Mouse (Mus musculus) CH12.LX (cell line): ENCODE measurements around the gene Pdk2. TPM values are rescaled to one million over a fixed set of nuclear protein-coding genes. Genes with fewer than 3 reads are reported as not detected.
A peak's percentile ranks its signal among the peaks of the same experiment; 100 is the strongest.

Experiments
- DNase-seq: peaks from one replicate; pipeline ENCODE4 v3.0.0-alpha.2; 2013; ENCODE audit errors: extremely low read depth
- H3K27ac ChIP-seq: 2 replicates; pipeline ENCODE4 v1.5.1; 2012; ENCODE audit warnings: low read depth, mild to moderate bottlenecking, control low read depth, moderate library complexity; ENCODE audit not compliant: insufficient read depth
- H3K27me3 ChIP-seq: replicated peaks from 2 replicates; pipeline ENCODE3; 2012; ENCODE audit warnings: inconsistent platforms
- H3K36me3 ChIP-seq, 2 experiments: replicated peaks in 1 of 2; 2 replicates each; pipeline versions ENCODE3 to v1.6.1; 2012; ENCODE audit warnings: inconsistent platforms in 1 of 2, low read length in 1 of 2, mild to moderate bottlenecking in 1 of 2, mixed read lengths in 1 of 2, moderate library complexity in 1 of 2; ENCODE audit not compliant: control insufficient read depth in 1 of 2, insufficient read depth in 1 of 2
- H3K4me1 ChIP-seq, 2 experiments: 2 replicates each; pipeline ENCODE4 v1.6.1; 2012; ENCODE audit warnings: inconsistent platforms in 1 of 2, moderate library complexity in 1 of 2; ENCODE audit not compliant: insufficient read depth in 2 of 2, control insufficient read depth in 1 of 2
- H3K4me2 ChIP-seq: 2 replicates; pipeline ENCODE4 v1.6.1; 2012; ENCODE audit warnings: low read depth, mild to moderate bottlenecking, control low read depth; ENCODE audit not compliant: poor library complexity, insufficient read depth, severe bottlenecking
- H3K4me3 ChIP-seq, 3 experiments: fragments of 150-350 bp in 1 of 3; sonication (generic) in 1 of 3; replicated peaks in 1 of 3; 2 replicates each; pipeline versions ENCODE3 to v1.5.1; 2011 to 2012; ENCODE audit warnings: low read depth in 2 of 3, low read length in 2 of 3, mild to moderate bottlenecking in 2 of 3, moderate library complexity in 2 of 3, control low read depth in 1 of 3, improper control_type of control experiment in 1 of 3, inconsistent platforms in 1 of 3, mixed read lengths in 1 of 3; ENCODE audit not compliant: poor library complexity in 1 of 3
- H3K79me2 ChIP-seq: replicated peaks from 2 replicates; pipeline ENCODE4 v1.6.1; 2012; ENCODE audit warnings: mild to moderate bottlenecking, moderate library complexity; ENCODE audit not compliant: control insufficient read depth, poor library complexity, insufficient read depth, severe bottlenecking; ENCODE audit errors: extremely low read depth
- H3K9ac ChIP-seq: 2 replicates; pipeline ENCODE4 v1.6.1; 2012; ENCODE audit warnings: low read depth, mild to moderate bottlenecking, control low read depth, moderate library complexity; ENCODE audit not compliant: insufficient read depth
- H3K9me3 ChIP-seq: replicated peaks from 2 replicates; pipeline ENCODE3; 2012; ENCODE audit warnings: low read length, inconsistent platforms, mixed read lengths
- BHLHE40 ChIP-seq: IDR thresholded peaks from 2 replicates; pipeline ENCODE4 v1.6.1; 2011; ENCODE audit warnings: mild to moderate bottlenecking, low read depth, low read length, improper control_type of control experiment
- CHD2 ChIP-seq: IDR thresholded peaks from 2 replicates; pipeline ENCODE4 v1.6.1; 2011; ENCODE audit warnings: low read length, improper control_type of control experiment
- CTCF ChIP-seq, 2 experiments: IDR thresholded peaks in 1 of 2; conservative IDR thresholded peaks in 1 of 2; 2 replicates each; pipeline ENCODE4 v1.5.1; 2011 to 2012; ENCODE audit warnings: low read depth in 2 of 2, low read length in 2 of 2, improper control_type of control experiment in 1 of 2, inconsistent platforms in 1 of 2, mild to moderate bottlenecking in 1 of 2, moderate library complexity in 1 of 2
- EP300 ChIP-seq: IDR thresholded peaks from 2 replicates; pipeline ENCODE4 v1.6.1; 2011; ENCODE audit warnings: low read length, improper control_type of control experiment
- GABPA ChIP-seq: IDR thresholded peaks from 2 replicates; pipeline ENCODE4 v1.6.1; 2012; ENCODE audit warnings: low read depth, low read length, improper control_type of control experiment, inconsistent platforms; ENCODE audit not compliant: insufficient replicate concordance
- IRF4 ChIP-seq: IDR thresholded peaks from 2 replicates; pipeline ENCODE4 v1.6.1; 2014; ENCODE audit warnings: low read depth, mild to moderate bottlenecking, inconsistent platforms, low read length, improper control_type of control experiment
- NRF1 ChIP-seq: IDR thresholded peaks from 2 replicates; pipeline ENCODE4 v1.6.1; 2014; ENCODE audit warnings: low read depth, mild to moderate bottlenecking, inconsistent platforms, low read length, improper control_type of control experiment, moderate library complexity
- POLR2A ChIP-seq: IDR thresholded peaks from 2 replicates; pipeline ENCODE4 v1.6.1; 2011; ENCODE audit warnings: low read depth, mild to moderate bottlenecking, improper control_type of control experiment, low read length
- POLR2AphosphoS2 ChIP-seq: IDR thresholded peaks from 2 replicates; pipeline ENCODE4 v1.6.1; 2011; ENCODE audit warnings: low read depth, low read length, improper control_type of control experiment
- RAD21 ChIP-seq: IDR thresholded peaks from 2 replicates; pipeline ENCODE4 v1.6.1; 2011; ENCODE audit warnings: low read depth, mild to moderate bottlenecking, low read length, improper control_type of control experiment, moderate library complexity
- TBP ChIP-seq: conservative IDR thresholded peaks from 2 replicates; pipeline ENCODE4 v1.6.1; 2011; ENCODE audit warnings: low read depth, low read length, improper control_type of control experiment
- UBTF ChIP-seq: IDR thresholded peaks from 2 replicates; pipeline ENCODE4 v1.6.1; 2012; ENCODE audit warnings: low read depth, mild to moderate bottlenecking, inconsistent platforms, low read length, improper control_type of control experiment, moderate library complexity
- ZC3H11A ChIP-seq: IDR thresholded peaks from 2 replicates; pipeline ENCODE4 v1.6.1; 2012; ENCODE audit warnings: low read depth, mild to moderate bottlenecking, inconsistent platforms, low read length, improper control_type of control experiment
- ZMIZ1 ChIP-seq: IDR thresholded peaks from 2 replicates; pipeline ENCODE4 v1.6.1; 2012; ENCODE audit warnings: low read depth, mild to moderate bottlenecking, inconsistent platforms, low read length, improper control_type of control experiment
- dilution Hi-C: fragments of 300-500 bp; cut with MboI; formaldehyde crosslinking; loops from 2 replicates; pipeline ENCODE4 v1.14.3; 2020; ENCODE audit warnings: low sequenced_read_pairs; ENCODE audit not compliant: extremely low pct_unique_long_range_greater_than_20kb, extremely low pct_ligation_motif_present
- in situ Hi-C: fragments of 300-500 bp; cut with MboI; formaldehyde crosslinking; loops from 3 replicates; pipeline ENCODE4 v1.14.3; 2019; ENCODE audit warnings: low sequenced_read_pairs, low pct_ligation_motif_present, low pct_unique_long_range_greater_than_20kb, mixed read lengths
- polyA plus RNA-seq: library from polyadenylated mRNA; unstranded; fragments of >175 nt; gene quantifications from 2 replicates; pipeline ENCODE4 v1.2.1, GENCODE M21; 2012; ENCODE audit warnings: low read depth; ENCODE audit not compliant: insufficient read length
- total RNA-seq, 2 experiments: library from RNA; depleted of rRNA; stranded (reverse); fragments of 300-350 nt in 1 of 2; fragments of >200 nt in 1 of 2; gene quantifications; 2 replicates each; pipeline ENCODE4 v1.2.3; 2012 to 2014

Pdk2 gene
- total and polyA plus RNA-seq, 3 experiments: not detected

DNA sequence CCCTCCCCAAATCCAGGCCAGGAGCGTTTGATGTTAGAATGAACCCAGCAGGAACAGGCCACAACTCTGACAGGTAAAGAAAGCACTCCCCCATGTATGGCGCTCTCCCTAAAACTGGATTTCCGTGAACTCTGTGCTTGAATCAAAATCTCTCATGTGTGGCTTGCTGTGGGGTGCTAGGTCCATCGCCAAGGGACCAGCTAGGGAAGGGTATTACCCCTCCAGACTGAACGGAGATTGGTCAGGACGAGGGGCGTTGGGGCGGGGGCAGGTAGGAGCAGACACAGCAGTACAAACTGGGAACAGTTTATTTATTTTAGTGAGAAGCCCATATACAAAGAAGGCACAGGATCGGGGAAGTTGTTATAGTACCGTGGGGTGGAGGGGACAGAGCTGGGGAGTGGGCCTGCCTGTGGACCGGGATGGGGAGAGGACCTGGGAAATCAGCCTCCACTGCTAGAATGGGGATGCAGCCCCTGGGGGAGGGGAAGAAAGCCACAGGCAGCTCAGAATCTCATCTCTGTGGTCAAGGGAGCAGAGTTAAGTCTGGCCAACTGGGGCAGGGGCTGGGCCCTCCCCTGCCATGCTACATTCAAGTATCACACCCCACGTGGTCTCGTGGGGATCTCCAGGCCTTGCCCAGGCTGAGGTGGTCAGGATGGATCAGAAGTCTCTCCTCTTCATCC is 3.2 kb upstream of the Pdk2 start:
- Histone ChIP-seq H3K4me3 (no peak overlapping the region), H3K27ac (no peak overlapping the region), H3K27me3 (peaks cover 25% of the 10 kb centered on the region), H3K4me1 (peaks cover 0 to 10% of the 10 kb centered on the region in 2 experiments; a peak in 2 of 4 replicates), H3K4me2 (no peak overlapping the region), H3K9me3 (no peaks in the 10 kb centered on the region), H3K79me2 (no peaks in the 10 kb centered on the region), H3K9ac (no peak overlapping the region)
- in situ Hi-C loops (loop anchor here (5.0 to 10.0 kb wide), 2 partner anchors 63 to 190 kb away; no protein-coding TSS in a partner anchor), dilution Hi-C loops (no loop called here)
- no peak for DNase-seq
- TF ChIP-seq NRF1 (no peak), POLR2AphosphoS2 (no peak), EP300 (no peak), CTCF (conservative IDR thresholded peaks at IDR 0.05 in 1 of 2, IDR thresholded peaks at IDR 0.05 in 1 of 2; ENCODE audit: low read depth in 2 of 2, low read length in 2 of 2) (no peak), ZMIZ1 (no peak), BHLHE40 (no peak), GABPA (no peak), UBTF (no peak), CHD2 (no peak), ZC3H11A (no peak), POLR2A (no peak), TBP (no peak), IRF4 (no peak)
- TF ChIP-seq, all 38 proteins: peak for 0
- peaks cover 30 to 48% of the 10 kb centered on the region in 2 experiments for H3K36me3 ChIP-seq

DNA sequence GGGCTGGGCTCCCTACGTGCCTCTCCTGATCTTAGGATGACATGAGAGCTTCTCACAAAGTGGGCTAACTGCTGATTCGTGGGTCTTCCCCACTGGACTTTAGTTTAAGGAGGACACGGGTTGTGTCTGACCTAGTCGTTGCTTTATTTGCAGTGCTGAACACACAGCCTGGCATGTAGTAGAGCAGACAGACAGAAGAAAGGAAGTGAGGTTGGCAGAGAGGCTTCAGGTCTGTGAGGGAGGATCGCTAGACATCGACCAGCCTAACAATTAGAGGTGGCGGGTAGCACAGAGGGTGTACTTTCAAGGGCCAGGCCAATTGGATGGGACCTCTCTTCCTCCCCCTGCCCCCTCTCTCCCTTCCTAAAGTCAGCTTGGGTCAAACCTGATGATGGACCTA is 2.5 kb upstream of the Pdk2 start:
- no peak overlapping the region for H3K27ac ChIP-seq
- no peak for DNase-seq
- H3K4me1 ChIP-seq: peaks cover 0 to 10% of the 10 kb centered on the region in 2 experiments; a peak in 2 of 4 replicates
- peaks cover 32% of the 10 kb centered on the region for H3K27me3 ChIP-seq
- H3K4me2 ChIP-seq: no peak overlapping the region
- H3K9me3 ChIP-seq: no peaks in the 10 kb centered on the region
- TF ChIP-seq POLR2AphosphoS2 (peak; percentile 37; the same call in 1 of the 2 replicates), RAD21 (no peak)
- dilution Hi-C loops (no loop called here), in situ Hi-C loops (loop anchor here (5.0 to 10.0 kb wide), 2 partner anchors 64 to 191 kb away; no protein-coding TSS in a partner anchor)
- H3K4me3 ChIP-seq: no peak overlapping the region
- H3K9ac ChIP-seq: no peak overlapping the region
- no peaks in the 10 kb centered on the region for H3K79me2 ChIP-seq
- H3K36me3 ChIP-seq: peaks cover 30 to 44% of the 10 kb centered on the region in 2 experiments
